ENCODE assay signal across 11 mouse cellular contexts in the genomic region with DNA sequence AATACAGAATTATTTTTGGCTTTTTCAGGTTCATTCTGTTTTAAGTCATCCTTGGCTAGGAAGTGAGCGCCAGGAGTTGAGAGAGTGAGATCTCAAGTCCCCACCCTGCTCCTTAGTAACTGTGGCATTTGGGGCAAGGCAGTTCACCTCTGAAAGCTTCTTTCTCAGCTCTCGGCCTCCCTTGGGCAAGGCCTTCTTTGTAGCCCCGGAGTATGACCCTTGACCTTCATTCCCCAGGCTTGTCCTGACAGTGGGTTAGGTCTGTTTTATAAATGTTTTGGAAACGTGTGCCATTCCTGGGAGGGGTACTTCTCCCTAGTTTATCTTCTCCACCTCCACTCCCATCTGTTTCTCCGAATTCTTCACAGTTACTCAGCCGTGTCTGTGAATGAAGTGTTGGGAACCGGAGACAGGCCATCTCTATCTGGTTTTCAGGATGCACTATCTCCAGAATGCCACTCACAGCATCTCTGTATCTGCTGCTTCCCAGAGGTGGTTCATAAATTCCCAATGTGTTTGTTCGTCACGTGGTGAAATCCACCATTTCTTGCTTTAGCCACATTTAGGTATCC.
DNase-seq lines count a peak whose midpoint lies in the region; ATAC-seq and TF ChIP-seq lines count a peak whose summit lies in the region.
"Had no signal": no experiment of that assay in that cellular context is flagged by ENCODE, and none has a peak within 500 bp of the region (broad histone marks: within the 10 kb centered on the region; RNA-seq: fewer than 3 reads in every experiment).

No protein-coding gene starts in this region.

- WGBS in heart, embryonic 13.5 days, result 48% methylated on average over 9 of the region's 9 CpGs
- 42% methylated on average over 9 of the region's 9 CpGs for WGBS in heart, embryonic 16.5 days
- WGBS in stomach, postnatal 0 days, result 49% methylated on average over 9 of the region's 9 CpGs

- no peak overlapping the region for H3K4me3 ChIP-seq in heart, embryonic 13.5 days
- no peak overlapping the region for H3K4me3 ChIP-seq in heart, embryonic 16.5 days (ENCODE audit: low read length)
- H3K4me3 ChIP-seq in stomach, postnatal 0 days (ENCODE audit: low read depth, low read length), result no peak overlapping the region
- H3K4me3 ChIP-seq: forebrain, embryonic 13.5 days; hindbrain, embryonic 15.5 days had no signal

- no peak for TF ChIP-seq CTCF in stomach, postnatal 0 days (IDR thresholded peaks at IDR 0.05; ENCODE audit: low read depth)

- no peak for ATAC-seq in heart, embryonic 13.5 days (ENCODE audit: extremely low read depth, insufficient number of reproducible peaks, low FRiP score, low TSS enrichment)
- no peak for ATAC-seq in heart, embryonic 16.5 days (replicated peaks; ENCODE audit: extremely low read depth, insufficient read depth, low FRiP score)
- no peak for ATAC-seq in stomach, postnatal 0 days (ENCODE audit: low FRiP score, low TSS enrichment)
- ATAC-seq: forebrain, embryonic 13.5 days had no signal

- H3K36me3 ChIP-seq in heart, embryonic 13.5 days, result no peaks in the 10 kb centered on the region
- H3K36me3 ChIP-seq in heart, embryonic 16.5 days (ENCODE audit: control insufficient read depth, insufficient read depth), result no peaks in the 10 kb centered on the region
- H3K36me3 ChIP-seq in stomach, postnatal 0 days (ENCODE audit: control insufficient read depth, insufficient read depth, low read length), result no peaks in the 10 kb centered on the region
- H3K36me3 ChIP-seq: hindbrain, embryonic 15.5 days had no signal

- H3K27me3 ChIP-seq in heart, embryonic 13.5 days (replicated peaks), result no peaks in the 10 kb centered on the region; the same call in 1 of the 2 replicates
- no peaks in the 10 kb centered on the region for H3K27me3 ChIP-seq in heart, embryonic 16.5 days (ENCODE audit: control insufficient read depth, insufficient read depth, low read length)
- no peaks in the 10 kb centered on the region for H3K27me3 ChIP-seq in stomach, postnatal 0 days (ENCODE audit: control insufficient read depth, insufficient read depth, low read length)
- H3K27me3 ChIP-seq: forebrain, embryonic 13.5 days; hindbrain, embryonic 15.5 days had no signal

- DNase-seq in heart, adult 9 months (ENCODE audit: low spot score in 2 of 2), result no peak
- peak; percentile 17 for DNase-seq in right cerebral cortex, adult 18-20 months
- no peak for DNase-seq in right cerebral cortex, postnatal 36 days (ENCODE audit: low spot score in 2 of 2)
- DNase-seq in stomach, postnatal 0 days (ENCODE audit: low spot score), result no peak
- no peak for DNase-seq in thymus, postnatal 0 days (ENCODE audit: low spot score)
- no peak for DNase-seq in T-cell, adult 2 months (ENCODE audit: low spot score)
- DNase-seq: lung, adult 2 months had no signal

- peak overlapping the region; percentile 98 for H3K27ac ChIP-seq in heart, embryonic 13.5 days (replicated peaks)
- peak overlapping the region; percentile 99 for H3K27ac ChIP-seq in heart, embryonic 16.5 days (ENCODE audit: low read length)
- H3K27ac ChIP-seq in stomach, postnatal 0 days (replicated peaks), result peak overlapping the region; percentile 90
- H3K27ac ChIP-seq: forebrain, embryonic 13.5 days; hindbrain, embryonic 15.5 days had no signal

- peaks cover 41% of the 10 kb centered on the region for H3K4me1 ChIP-seq in heart, embryonic 13.5 days
- H3K4me1 ChIP-seq in heart, embryonic 16.5 days (ENCODE audit: control insufficient read depth, insufficient read depth, low read length), result peaks cover 28% of the 10 kb centered on the region
- H3K4me1 ChIP-seq in stomach, postnatal 0 days (replicated peaks; ENCODE audit: control insufficient read depth, insufficient read depth), result peaks cover 10% of the 10 kb centered on the region; the same call in 1 of the 2 replicates

- H3K4me2 ChIP-seq in heart, embryonic 13.5 days, result peak overlapping the region; percentile 58
- H3K4me2 ChIP-seq in heart, embryonic 16.5 days (ENCODE audit: low read depth, low read length), result peak overlapping the region; percentile 52
- H3K4me2 ChIP-seq in stomach, postnatal 0 days (replicated peaks; ENCODE audit: low read depth), result peak overlapping the region; percentile 17; the same call in 1 of the 2 replicates
- H3K4me2 ChIP-seq: hindbrain, embryonic 15.5 days had no signal

- TF ChIP-seq EP300 in stomach, postnatal 0 days (optimal IDR thresholded peaks at IDR 0.05), result no peak

- no peaks in the 10 kb centered on the region for H3K9me3 ChIP-seq in heart, embryonic 13.5 days
- 0 out of 2 replicates have a peak, but pooled peaks cover 4% of the 10 kb centered on the region for H3K9me3 ChIP-seq in heart, embryonic 16.5 days (replicated peaks; ENCODE audit: control insufficient read depth, low read length)
- H3K9me3 ChIP-seq in stomach, postnatal 0 days (ENCODE audit: control insufficient read depth, low read length), result no peaks in the 10 kb centered on the region
- H3K9me3 ChIP-seq: forebrain, embryonic 13.5 days; hindbrain, embryonic 15.5 days had no signal

- H3K9ac ChIP-seq in heart, embryonic 13.5 days, result peak overlapping the region; percentile 57
- peak overlapping the region; percentile 15; the same call in 1 of the 2 replicates for H3K9ac ChIP-seq in heart, embryonic 16.5 days (ENCODE audit: low read length)
- 0 out of 2 replicates have a peak overlapping the region, but pooled peaks have one; percentile 23 for H3K9ac ChIP-seq in stomach, postnatal 0 days (ENCODE audit: low read length)
- H3K9ac ChIP-seq: forebrain, embryonic 13.5 days; hindbrain, embryonic 15.5 days had no signal
